Mouse (Mus musculus): ENCODE measurements around the gene Srpk2.
"Not testable (repeated sequence)": the region's sequence is repeated elsewhere in the genome, so short reads cannot be mapped to it uniquely, and the experiment has no call there.

Srpk2 gene

DNA sequence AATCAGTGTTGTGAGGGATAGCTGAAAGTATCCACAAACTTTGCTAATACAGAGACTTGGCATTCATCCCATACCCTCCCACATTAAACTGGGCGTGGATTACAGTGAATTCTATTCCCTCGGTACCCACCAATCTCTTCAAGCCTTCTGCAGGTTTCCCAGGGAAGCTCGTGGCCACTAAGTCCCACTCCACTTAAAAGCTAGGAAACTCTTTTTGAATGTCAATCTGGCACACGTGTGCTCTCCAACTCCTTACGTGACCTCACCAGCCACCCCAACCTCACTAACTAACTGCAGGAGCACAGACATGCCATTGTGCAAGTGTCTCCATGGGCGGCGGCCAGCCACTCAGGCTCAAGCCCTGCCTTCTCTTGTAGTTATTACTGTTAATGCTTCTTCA is 12.3 kb downstream of the Srpk2 start:
- DNase-seq = no peak

DNA sequence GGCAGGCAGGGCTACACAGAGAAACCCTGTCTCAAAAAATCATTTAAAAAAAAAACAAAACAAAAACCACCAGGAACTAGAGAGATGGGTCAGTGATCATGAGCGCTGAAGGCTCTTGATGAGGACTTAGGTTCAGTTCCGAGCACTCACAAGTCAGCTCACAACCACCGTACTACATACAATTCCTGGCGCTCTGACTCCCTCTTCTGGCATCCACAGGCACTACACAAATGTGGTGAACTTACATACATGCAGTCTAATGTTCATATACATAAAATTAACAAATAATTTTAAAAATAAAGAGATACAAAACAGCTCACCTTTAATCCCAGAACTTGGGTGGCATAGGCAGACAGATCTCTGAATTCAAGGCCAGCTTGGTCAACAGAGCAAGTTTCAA is 13.5 kb downstream of the Srpk2 start:
- DNase-seq = no peak

DNA sequence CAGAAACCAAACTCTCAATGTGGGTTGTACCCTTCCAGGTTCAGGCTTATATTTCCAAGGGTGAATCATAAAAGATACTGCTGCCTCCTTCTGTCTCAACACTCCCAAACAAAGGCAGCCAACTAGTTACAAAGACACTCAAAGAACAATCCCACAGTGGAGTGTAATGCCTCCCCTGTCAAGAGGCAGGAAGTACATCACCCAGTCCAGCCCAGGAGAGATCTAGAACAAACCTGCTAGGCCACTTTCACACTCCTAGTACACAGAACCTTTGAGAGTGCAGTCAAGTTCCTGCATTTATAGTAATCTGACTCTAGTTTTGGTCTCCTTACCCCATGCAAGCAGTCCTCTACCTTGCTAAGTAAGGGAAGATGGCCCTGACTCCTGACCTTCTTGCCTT is 18.5 kb downstream of the Srpk2 start:
- DNase-seq = no peak

DNA sequence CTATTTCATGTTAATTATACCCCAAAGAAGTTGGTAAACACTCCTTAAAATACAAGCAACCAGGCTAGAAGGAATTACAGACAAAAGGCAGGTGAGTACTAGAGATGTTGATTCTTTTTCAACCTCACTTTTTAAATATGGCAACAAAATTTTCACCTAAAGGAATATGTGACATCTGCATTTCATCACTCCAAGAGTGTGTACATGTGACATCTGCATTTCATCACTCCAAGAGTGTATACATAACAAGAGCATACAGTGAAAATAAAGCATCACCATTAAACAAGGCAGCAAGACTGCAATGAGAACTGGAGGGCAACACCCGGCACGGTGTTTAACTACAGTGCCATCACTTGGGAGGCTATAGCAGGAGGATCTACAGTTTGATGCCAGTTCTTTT is 23.2 kb downstream of the Srpk2 start:
- no peak for DNase-seq

DNA sequence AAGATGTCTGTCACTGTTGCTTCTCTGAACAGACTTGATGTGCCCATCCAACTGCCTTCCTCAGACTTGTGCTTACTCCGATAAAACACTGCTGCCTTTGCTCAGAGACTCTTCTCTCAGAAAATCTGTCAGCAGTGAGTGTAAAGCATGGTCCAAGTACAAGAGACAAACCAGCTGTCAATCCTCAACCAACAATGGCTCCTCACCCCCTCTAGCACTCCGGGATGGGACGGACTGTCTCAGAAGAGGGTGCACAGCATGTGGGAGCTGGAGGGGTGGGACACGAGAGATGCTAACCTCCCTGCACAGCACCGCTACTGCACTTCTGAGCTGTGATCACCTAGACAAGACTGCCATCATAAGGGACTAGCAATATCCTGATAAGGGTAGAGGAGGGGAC is 26.4 kb downstream of the Srpk2 start:
- DNase-seq = no peak

DNA sequence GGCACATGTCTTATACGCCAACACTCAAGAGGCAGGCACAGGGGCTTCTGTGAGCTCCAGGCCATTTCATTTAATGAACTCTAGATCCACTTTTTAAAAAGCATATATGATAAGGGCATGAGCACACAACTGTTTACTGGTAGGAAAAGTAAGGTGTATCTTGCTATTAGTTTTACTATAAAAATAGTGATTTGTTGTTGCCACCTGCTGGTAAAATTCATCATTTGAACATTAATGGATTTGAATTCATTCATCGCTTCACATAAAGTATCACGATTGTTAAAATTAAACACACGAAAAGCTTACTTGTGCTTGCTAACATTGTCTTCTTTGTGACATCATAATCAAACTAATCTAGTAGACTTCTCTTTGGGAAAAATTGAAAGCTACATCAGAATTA is 27.8 kb downstream of the Srpk2 start:
- no peak for DNase-seq

DNA sequence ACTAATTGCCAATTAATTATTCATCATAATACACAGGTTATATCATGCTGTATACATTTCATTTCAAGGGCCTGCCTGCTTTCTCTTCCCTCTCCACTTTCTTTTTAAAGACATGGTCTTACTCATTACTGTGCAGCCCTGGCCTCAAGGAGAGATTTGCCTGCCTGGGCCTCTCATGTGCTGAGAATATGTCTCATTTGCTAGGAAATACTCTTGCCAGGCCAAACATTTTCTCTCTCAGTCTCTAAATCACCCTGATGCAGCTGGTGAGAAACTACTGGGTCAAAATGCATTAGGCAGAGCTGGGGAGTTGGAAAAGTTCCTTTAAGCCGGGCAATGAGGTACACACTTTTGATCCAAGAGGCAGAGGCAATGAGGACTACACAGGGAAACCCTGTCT is 29.4 kb downstream of the Srpk2 start:
- no peak for DNase-seq

DNA sequence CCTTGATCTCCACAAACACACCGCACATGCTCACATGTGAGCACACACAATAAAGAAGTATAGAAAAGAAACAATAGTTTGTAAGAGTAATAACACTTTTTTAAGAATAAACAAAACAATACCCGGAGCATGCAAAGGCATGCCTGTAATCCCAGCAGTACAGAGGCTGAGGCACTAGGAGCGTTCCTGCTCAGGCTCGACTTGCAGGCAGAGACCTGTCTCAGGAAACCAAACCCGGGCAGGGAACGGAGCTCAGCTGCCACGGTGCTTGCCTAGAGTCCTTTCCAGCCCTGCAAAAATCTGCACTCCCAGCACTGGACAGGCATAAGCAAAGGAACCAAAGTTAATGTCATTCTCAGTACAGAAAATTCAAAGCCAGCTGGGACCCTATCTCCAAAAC is 32.1 kb downstream of the Srpk2 start:
- no peak for DNase-seq

DNA sequence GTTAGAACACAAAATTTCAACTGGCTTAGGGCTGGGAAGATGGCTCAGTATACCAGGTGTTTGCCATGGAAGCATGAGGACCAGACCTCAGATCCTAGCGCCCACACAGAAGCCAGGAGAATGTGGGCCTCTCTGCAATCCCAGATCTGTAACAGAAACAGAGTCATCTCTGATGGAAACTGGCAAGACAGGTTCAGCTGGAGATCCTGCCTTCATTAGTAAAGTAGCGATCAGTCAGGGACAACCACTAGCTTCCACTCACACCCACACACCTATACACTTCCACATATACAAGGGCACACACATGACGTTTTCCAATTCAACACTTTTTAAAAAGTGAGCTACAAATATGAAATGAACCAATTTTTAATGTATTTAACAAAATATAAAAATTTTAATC is 32.6 kb downstream of the Srpk2 start:
- no peak for DNase-seq

DNA sequence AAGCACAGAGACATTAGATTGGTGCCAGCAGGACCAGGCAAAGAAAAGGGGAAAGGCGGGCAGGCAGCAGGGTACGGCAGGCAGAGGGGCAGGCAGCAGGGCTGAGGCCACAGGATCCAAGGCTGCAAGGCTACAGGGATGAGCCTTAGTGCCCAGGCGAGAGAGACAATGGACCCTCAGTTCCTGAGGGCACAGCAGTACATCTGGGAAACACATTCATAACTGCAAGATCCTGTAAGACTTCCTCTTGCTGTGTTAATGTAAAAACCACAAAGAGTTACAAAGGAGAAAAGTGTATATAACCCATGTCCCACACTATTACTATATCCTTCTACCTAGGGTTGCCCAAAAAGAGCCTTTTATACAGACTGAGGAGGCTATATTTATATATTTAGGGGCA is 33.9 kb downstream of the Srpk2 start:
- DNase-seq = no peak

DNA sequence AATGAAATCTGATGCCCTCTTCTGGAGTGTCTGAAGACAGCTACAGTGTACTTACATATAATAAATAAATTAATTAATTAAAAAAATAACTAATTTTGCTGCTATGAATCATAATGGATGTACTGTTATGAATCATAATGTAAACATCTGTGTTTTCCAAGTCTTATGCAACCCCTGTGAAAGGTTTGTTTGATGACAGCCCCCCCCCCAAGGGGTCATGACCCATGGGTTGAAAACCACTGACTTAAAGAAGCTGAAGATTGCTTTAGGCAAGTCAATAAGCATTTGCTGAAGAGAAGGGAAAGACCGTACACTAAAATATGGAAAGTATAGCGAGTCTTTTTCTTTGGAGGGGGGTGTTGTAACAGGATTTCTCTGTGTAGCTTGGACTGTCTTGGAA is 35.2 kb downstream of the Srpk2 start:
- DNase-seq = no peak

DNA sequence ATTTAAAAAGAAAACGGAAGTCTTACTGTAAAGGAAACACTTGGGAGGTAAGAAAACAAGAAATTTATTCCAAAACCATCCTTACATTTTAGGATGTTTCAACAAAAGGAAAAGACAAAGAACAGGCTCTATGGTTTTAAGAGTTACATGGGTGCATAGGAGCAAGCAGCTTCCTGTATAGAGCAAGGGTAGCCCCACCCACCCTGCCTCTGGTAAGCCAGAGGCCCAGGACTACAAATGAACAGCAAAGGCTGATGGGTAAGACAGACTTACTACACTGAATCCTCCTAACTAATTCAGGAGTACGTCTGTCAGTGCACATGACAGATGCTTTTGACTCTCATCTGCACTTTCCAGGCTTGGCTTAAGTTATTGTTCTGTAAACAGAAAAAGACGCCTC is 38.7 kb downstream of the Srpk2 start:
- no peak for DNase-seq

DNA sequence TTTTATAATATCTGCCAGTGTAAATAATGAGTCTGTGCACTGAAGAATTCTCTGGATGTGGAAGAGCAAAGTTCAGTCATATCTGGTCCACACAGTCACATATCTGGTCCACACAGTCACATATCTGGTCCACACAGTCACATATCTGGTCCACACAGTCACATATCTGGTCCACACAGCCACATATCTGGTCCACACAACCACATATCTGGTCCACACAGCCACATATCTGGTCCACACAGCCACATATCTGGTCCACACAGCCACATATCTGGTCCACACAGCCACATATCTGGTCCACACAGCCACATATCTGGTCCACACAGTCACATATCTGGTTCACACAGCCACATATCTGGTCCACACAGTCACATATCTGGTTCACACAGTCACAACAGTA is 45.2 kb downstream of the Srpk2 start:
- DNase-seq = not testable (repeated sequence)

DNA sequence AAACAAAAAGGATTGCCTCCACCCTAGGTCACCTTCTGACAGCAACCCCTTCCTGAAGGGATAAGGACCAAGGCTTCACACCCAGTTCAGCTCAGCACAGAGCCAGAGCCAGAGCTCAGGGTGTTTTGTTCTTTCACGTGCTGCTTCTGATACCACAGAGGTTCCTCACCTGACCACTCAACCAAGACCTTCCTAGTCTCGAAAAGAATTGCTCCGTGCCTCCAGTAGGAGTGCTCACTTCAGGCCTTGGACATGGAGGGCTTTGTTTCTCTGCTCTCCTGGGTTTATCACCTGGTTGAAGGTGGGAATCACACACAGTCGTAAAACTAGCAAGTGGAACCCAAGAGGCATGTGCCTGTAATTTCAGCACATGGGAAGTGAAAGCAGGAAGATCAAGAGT is 46.4 kb downstream of the Srpk2 start:
- DNase-seq = no peak

DNA sequence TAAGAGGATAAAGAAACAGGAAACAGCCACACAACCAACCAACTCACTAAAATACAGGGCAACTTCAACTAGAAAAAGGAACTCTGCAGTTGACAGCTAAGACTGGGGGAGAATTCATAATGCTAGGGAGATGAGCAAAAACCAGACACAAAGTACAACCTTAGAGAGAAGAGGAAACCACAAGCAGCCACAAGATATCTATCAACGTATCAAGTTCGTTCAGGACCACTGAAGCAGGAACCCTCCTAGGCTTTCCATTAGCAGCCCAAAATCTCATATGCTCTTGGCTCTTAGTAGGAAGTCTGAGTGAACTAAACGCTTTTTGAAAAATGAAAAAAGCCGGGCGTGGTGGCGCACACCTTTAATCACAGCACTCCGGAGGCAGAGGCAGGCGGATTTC is 47.1 kb downstream of the Srpk2 start:
- no peak for DNase-seq

DNA sequence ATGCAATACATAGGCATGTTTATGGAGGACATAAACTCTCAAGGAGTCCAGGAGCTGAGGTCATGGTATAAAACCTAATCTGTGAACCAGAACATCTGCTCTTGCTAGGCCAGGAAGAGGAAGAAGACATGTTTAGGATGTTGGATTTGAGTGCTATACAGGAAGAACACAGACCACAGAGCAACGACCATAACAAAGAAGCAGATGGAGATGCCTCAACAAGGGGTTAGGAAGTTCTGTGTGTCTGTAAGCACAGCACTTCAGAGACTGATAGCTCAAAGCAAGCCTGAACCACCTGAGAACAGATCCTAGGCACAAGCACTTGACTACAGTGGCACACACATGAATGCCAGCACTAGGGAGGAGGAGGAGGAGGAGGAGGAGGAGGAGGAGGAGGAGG is 52.9 kb downstream of the Srpk2 start:
- DNase-seq = no peak

DNA sequence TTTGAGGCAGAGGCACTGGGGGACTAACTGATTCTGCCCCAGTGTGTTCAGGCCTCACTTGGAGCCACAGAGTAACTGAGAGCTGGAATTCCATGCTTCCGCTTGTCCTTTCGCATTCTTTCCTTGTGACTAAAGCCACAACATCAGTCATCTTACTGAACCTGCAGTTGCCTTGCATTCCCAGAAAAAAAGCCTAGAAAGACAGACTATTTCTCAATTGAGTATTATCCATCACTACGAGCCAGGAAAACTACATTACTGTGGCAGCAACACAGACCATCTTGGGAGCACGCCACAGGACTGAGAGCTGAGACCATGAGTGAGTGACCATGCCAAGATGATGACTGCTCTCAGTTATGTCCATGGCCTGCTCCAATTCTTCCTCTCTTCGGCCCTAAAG is 57.2 kb downstream of the Srpk2 start:
- DNase-seq = no peak

DNA sequence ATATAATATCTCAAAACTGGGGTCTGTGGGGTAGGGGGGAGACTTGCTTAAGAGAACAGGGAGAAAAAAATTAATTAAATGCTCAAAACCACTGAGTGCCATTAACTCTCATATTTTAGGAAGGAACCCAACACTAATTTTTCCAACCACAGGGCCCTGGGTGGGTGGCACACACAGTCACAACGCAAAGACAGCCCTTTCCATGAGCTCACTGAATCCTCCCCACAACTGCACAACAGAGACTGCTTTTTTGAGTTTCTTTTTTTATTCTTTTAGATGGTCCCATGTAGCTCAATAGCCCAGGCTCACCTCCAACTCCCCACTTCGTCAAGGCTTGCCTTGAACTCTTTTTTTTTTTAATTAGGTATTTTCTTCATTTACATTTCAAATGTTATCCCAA is 58.2 kb downstream of the Srpk2 start:
- no peak for DNase-seq

DNA sequence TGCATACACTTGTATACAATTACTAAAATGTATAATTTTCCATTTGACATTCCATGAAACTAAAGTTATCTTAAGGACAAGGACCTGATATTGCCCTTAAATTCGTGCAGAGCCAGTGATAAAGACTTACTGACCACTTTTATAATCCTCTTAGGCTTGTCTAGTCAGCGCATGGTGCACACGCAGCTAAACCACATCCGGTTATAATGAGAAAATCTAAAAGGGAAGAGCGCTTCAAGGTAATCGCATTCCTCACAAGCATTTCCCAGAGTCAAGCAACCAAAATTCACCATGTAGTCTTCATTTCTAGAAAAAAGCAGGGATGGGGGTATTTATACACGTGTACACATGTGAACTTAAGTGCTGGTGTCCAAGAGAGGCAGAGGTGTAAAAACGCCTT is 63.8 kb downstream of the Srpk2 start:
- DNase-seq = no peak

DNA sequence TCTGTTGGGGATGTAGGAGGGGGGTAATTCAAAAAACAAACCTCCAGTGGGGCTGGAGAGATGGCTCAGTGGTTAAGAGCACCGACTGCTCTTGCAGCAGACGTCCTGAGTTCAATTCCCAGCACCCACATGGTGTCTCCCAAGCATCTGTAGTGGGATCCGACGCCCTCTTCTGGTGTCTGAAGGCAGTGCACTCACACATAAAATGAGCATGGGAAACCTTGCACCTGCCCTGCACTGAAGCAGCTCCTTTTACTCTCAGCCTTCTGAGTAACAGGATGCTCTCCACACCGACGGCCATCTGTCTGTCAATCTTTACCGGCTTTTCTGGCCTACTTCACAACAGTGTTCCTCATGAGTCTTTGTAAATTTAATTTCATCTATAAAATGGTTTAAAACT is 65.8 kb downstream of the Srpk2 start:
- no peak for DNase-seq

DNA sequence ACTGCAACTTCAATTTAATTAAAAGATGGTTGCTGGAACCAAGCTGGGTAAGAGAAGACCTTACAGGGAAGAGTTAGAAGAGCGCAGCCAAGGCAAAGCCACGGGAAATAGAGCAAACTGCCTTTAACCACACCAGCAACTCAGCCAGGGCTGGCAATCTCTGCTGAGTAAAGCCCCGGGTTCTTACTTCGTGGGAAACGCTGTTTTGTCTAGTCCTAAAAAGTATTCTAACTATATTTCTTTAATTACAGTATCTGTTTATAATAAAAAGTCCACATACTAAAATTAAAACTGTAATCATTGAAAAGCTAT is 67.4 kb downstream of the Srpk2 start:
- peak; percentile 67 for DNase-seq

DNA sequence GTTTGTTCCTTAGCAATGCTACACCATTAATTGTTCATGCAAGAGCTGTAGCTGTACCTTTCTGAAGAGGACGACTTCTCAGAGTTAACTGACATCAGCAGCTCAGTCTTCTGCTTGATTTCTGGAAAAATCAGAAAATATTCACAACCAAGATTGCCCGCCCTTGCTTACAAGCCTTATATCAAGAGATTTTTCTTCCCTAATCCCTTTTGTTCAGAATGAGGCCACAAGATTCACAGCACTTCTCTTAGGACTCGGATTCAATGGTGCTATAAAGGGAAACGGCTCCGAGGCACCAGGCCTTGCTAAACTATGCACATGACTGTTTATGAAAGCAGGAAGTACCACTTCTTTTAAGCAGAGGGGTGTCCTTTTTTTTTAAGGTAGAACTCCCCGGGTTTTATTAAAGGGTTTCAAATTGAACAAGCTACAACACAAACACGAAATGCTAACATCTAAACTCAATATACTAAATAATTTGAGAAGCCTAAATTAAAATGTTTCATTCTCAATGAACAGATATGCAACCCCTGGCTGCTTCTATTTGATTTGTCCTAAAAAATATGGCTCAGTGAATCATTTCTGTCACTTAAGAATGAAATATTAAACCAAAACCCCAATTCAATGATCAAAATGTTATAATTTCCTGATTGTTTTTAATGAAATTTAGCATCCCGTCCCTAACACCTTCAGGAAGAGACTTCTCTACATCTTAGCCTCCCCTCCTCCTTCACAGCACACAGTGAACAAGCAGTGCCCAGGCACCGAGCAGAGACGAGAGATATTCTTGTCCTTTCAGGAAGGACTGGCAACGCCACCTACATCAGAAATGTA is 67.9 kb downstream of the Srpk2 start:
- peak; percentile 73 for DNase-seq

DNA sequence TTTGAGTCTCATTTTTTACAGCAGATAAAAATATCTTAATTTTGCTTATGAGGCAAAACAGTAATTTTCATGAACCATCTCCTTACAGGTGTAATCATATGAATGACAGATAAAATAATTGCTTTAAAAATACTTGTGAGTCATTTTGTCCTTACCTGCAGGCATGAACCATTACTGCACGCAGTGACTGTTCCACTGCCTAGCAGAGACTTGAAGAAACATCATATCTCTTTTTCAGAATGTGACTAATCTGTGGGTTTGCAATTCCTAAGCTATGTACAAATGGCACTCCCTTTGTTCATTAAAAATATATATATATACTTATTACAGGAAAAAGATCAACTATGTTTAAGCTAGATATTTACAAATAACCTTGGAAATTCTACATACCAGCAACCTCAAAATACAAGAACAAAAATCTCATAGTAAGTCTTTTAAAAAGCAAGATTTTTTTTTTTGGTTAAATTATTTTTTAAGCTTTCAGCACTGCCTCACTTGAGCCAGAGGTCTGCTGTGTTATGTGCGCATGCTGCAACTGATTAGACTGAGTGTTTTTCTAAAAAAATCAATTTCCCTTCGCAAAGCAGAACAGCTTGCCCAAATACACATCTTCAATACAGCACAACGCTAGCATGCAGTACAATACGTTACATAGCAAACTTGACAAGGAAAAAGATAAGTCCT is 68.7 kb downstream of the Srpk2 start:
- DNase-seq = no peak

DNA sequence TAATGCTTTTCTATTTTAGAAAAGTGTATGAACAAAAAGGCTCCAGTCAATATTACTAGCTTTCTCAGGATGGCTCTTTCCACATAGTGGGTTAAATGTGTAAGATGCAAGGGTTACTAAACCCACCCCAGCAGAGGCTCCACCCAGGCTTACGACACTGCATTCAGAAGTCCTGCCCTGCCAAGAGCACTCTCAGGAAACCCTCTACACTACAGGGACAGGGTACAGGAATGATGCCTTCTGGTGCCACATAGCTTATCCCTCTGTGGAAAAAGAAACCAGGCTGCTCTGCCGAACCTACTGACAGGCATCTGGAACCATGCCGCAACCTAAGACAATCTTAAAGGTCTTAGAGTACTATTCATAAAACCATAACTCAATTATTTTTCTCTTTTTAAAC is 71.6 kb downstream of the Srpk2 start:
- no peak for DNase-seq
